Mouse (Mus musculus): ENCODE measurements around the gene Hdac8. TPM values are rescaled to one million over a fixed set of nuclear protein-coding genes. Genes with fewer than 3 reads are reported as not detected.

Gene Hdac8
- polyA plus RNA-seq, 1 experiment from 2014 or later: 7.0 TPM

- no peak overlapping the region for H3K4me2 ChIP-seq (replicated peaks)
- H3K4me3 ChIP-seq: no peak overlapping the region
- no peaks in the 10 kb centered on the region for H3K9me3 ChIP-seq
- H3K4me1 ChIP-seq: no peaks in the 10 kb centered on the region
- H3K36me3 ChIP-seq: no peaks in the 10 kb centered on the region
- no peak overlapping the region for H3K9ac ChIP-seq
- no peak for ATAC-seq (ENCODE audit: low FRiP score, low read depth)
- WGBS: 65% methylated on average over 4 of the region's 4 CpGs
- H3K27me3 ChIP-seq (replicated peaks): no peaks in the 10 kb centered on the region; the same call in 1 of the 2 replicates
- H3K27ac ChIP-seq: no peak overlapping the region
Observed at GRCm38 (mm10) chrX:102416386-102416785, 88.8 kb downstream of the Hdac8 start.

- no peaks in the 10 kb centered on the region for H3K4me1 ChIP-seq
- WGBS: 65% methylated on average over 3 of the region's 3 CpGs
- H3K4me3 ChIP-seq: no peak overlapping the region
- H3K4me2 ChIP-seq (replicated peaks): no peak overlapping the region
- ATAC-seq (ENCODE audit: low FRiP score, low read depth): no peak
- H3K27ac ChIP-seq: no peak overlapping the region
- no peaks in the 10 kb centered on the region for H3K36me3 ChIP-seq
- no peak overlapping the region for H3K9ac ChIP-seq
- H3K9me3 ChIP-seq: no peaks in the 10 kb centered on the region
- H3K27me3 ChIP-seq (replicated peaks): no peaks in the 10 kb centered on the region; the same call in 1 of the 2 replicates
Observed at GRCm38 (mm10) chrX:102384765-102385164, 120.4 kb downstream of the Hdac8 start.

DNA sequence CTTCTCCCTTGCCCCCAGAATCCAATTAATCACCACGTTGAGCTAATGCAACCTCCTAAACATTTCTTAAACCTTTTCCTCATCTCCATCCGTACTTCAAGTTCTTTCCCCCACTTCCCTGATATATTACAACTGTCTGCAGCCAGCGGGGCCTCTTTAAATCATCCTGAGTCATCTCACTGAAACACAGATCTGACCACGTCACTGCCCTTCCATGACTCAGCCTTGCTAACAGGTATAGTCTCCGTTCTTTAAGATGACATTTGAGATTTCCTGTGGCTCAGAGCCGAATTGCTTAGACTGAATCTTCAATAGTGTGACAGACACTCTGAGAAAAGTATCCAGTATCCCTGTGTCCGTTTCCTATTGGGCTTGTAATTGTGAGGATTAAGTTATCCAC, 122.0 kb downstream of the Hdac8 start:
- Histone ChIP-seq H3K4me3 (no peak overlapping the region), H3K4me1 (no peaks in the 10 kb centered on the region), H3K4me2 (replicated peaks) (no peak overlapping the region), H3K9ac (no peak overlapping the region), H3K27ac (no peak overlapping the region), H3K9me3 (no peaks in the 10 kb centered on the region), H3K36me3 (no peaks in the 10 kb centered on the region), H3K27me3 (replicated peaks) (no peaks in the 10 kb centered on the region; the same call in 1 of the 2 replicates)
- 76% methylated on average over 7 of the region's 7 CpGs for WGBS
- no peak for ATAC-seq (ENCODE audit: low FRiP score, low read depth)

- Histone ChIP-seq H3K4me1 (no peaks in the 10 kb centered on the region), H3K9ac (no peak overlapping the region), H3K4me2 (replicated peaks) (no peak overlapping the region), H3K27me3 (replicated peaks) (no peaks in the 10 kb centered on the region), H3K9me3 (no peaks in the 10 kb centered on the region), H3K36me3 (no peaks in the 10 kb centered on the region), H3K4me3 (no peak overlapping the region), H3K27ac (no peak overlapping the region)
- no peak for ATAC-seq (ENCODE audit: low FRiP score, low read depth)
- 78% methylated on average over 3 of the region's 3 CpGs for WGBS
Observed at GRCm38 (mm10) chrX:102366510-102366909, 138.6 kb downstream of the Hdac8 start.

DNA sequence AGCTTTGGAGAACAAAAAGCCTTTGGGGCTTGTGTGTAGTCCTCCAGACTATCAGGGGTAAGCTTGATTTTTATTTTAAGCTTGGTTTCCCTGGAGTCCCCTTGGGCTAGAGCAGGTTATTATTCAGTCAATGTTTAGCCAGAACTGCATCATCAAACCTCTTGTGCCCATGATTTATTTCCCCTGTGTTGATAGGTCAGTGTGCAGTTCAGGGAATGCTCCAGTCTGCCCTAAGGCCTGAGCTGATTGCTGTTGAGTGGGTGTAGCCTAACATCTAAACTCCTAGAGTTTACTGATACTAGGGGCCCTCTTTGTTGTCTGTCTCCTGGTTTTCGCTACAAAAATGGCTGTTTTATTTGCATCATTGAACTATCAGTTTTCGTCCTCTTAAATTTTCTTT, 142.9 kb downstream of the Hdac8 start:
- 78% methylated on average over 2 of the region's 2 CpGs for WGBS
- ATAC-seq (ENCODE audit: low FRiP score, low read depth): no peak
- Histone ChIP-seq H3K27me3 (replicated peaks) (no peaks in the 10 kb centered on the region), H3K4me2 (replicated peaks) (no peak overlapping the region), H3K9me3 (no peaks in the 10 kb centered on the region), H3K27ac (no peak overlapping the region), H3K4me3 (no peak overlapping the region), H3K9ac (no peak overlapping the region), H3K36me3 (no peaks in the 10 kb centered on the region), H3K4me1 (no peaks in the 10 kb centered on the region)

DNA sequence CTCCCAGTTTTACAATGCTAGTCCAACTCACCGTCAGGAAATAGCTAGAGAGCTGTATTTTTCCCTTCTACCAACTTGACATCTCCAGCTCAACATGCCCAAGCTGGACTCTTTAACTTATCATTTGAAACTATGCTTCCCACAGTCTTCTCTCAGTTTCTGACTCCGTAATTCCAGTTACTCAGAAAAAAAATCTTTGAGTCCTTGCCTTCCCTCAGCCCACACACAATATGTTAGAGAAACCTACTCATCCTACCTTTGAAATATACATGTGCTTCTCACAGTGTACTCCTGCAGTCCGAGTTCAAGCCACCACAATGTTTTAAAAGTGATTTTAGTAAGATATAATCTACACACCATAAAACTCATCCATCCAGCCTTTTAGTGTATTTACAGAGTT, 151.7 kb downstream of the Hdac8 start:
- no peak overlapping the region for H3K4me2 ChIP-seq (replicated peaks)
- H3K36me3 ChIP-seq: no peaks in the 10 kb centered on the region
- H3K9ac ChIP-seq: no peak overlapping the region
- no peak overlapping the region for H3K27ac ChIP-seq
- WGBS: 84% methylated on average over 3 of the region's 3 CpGs
- no peaks in the 10 kb centered on the region for H3K4me1 ChIP-seq
- no peak overlapping the region for H3K4me3 ChIP-seq
- ATAC-seq (ENCODE audit: low FRiP score, low read depth): no peak
- no peaks in the 10 kb centered on the region for H3K9me3 ChIP-seq
- H3K27me3 ChIP-seq (replicated peaks): no peaks in the 10 kb centered on the region; the same call in 1 of the 2 replicates

- no peaks in the 10 kb centered on the region for H3K4me1 ChIP-seq
- H3K27me3 ChIP-seq (replicated peaks): no peaks in the 10 kb centered on the region; the same call in 1 of the 2 replicates
- H3K4me2 ChIP-seq (replicated peaks): no peak overlapping the region
- no peak for ATAC-seq (ENCODE audit: low FRiP score, low read depth)
- no peak overlapping the region for H3K9ac ChIP-seq
- 72% methylated on average over 14 of the region's 14 CpGs for WGBS
- no peak overlapping the region for H3K4me3 ChIP-seq
- H3K36me3 ChIP-seq: no peaks in the 10 kb centered on the region
- H3K9me3 ChIP-seq: no peaks in the 10 kb centered on the region
- H3K27ac ChIP-seq: no peak overlapping the region
Observed at GRCm38 (mm10) chrX:102349843-102350731, 155.1 kb downstream of the Hdac8 start.

GRCm38 (mm10) chrX:102348886-102349486, 156.2 kb downstream of the Hdac8 start:
- H3K9ac ChIP-seq: no peak overlapping the region
- no peak for ATAC-seq (ENCODE audit: low FRiP score, low read depth)
- no peak overlapping the region for H3K27ac ChIP-seq
- no peak overlapping the region for H3K4me3 ChIP-seq
- no peak overlapping the region for H3K4me2 ChIP-seq (replicated peaks)
- H3K27me3 ChIP-seq (replicated peaks): no peaks in the 10 kb centered on the region; the same call in 1 of the 2 replicates
- H3K9me3 ChIP-seq: no peaks in the 10 kb centered on the region
- H3K36me3 ChIP-seq: no peaks in the 10 kb centered on the region
- no peaks in the 10 kb centered on the region for H3K4me1 ChIP-seq
- WGBS: 37% methylated on average over 9 of the region's 9 CpGs

DNA sequence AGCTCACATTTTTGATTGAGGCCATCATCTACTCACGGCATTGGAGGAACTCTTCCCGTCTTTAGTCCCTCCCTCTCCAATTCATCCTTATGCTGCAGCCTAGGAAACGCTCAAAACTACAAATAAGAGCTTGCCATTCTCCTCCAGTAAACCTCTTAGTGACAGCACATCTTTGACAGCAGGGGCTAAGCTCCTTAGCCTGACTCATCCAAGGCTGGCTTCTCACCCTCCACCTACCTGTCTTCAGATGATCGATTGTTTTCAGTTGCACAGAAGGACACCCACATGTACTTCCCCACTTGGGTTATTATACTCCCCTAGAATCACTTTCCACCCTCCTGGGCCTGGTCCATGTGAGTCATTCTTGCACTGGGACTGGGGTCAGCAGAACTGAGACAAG, 163.5 kb downstream of the Hdac8 start:
- Histone ChIP-seq H3K4me1 (no peaks in the 10 kb centered on the region), H3K4me3 (no peak overlapping the region), H3K9ac (no peak overlapping the region), H3K27ac (no peak overlapping the region), H3K36me3 (no peaks in the 10 kb centered on the region), H3K4me2 (replicated peaks) (no peak overlapping the region), H3K27me3 (replicated peaks) (no peaks in the 10 kb centered on the region), H3K9me3 (no peaks in the 10 kb centered on the region)
- 70% methylated on average over 4 of the region's 4 CpGs for WGBS
- no peak for ATAC-seq (ENCODE audit: low FRiP score, low read depth)

- H3K9me3 ChIP-seq: no peaks in the 10 kb centered on the region
- H3K4me1 ChIP-seq: no peaks in the 10 kb centered on the region
- H3K4me2 ChIP-seq (replicated peaks): no peak overlapping the region
- no peak for ATAC-seq (ENCODE audit: low FRiP score, low read depth)
- H3K27me3 ChIP-seq (replicated peaks): no peaks in the 10 kb centered on the region
- no peak overlapping the region for H3K4me3 ChIP-seq
- WGBS: 49% methylated on average over 8 of the region's 8 CpGs
- no peaks in the 10 kb centered on the region for H3K36me3 ChIP-seq
- H3K9ac ChIP-seq: no peak overlapping the region
- H3K27ac ChIP-seq: no peak overlapping the region
Observed at GRCm38 (mm10) chrX:102339396-102340155, 165.6 kb downstream of the Hdac8 start.

- Histone ChIP-seq H3K4me2 (replicated peaks) (no peak overlapping the region), H3K27me3 (replicated peaks) (peaks cover 8% of the 10 kb centered on the region; the same call in 1 of the 2 replicates), H3K27ac (no peak overlapping the region), H3K9ac (no peak overlapping the region), H3K36me3 (no peaks in the 10 kb centered on the region), H3K4me1 (no peaks in the 10 kb centered on the region), H3K4me3 (no peak overlapping the region), H3K9me3 (no peaks in the 10 kb centered on the region)
- ATAC-seq (ENCODE audit: low FRiP score, low read depth): no peak
- 46% methylated on average over 3 of the region's 3 CpGs for WGBS
Observed at GRCm38 (mm10) chrX:102319696-102320095, 185.5 kb downstream of the Hdac8 start.

GRCm38 (mm10) chrX:102319252-102319651, 185.9 kb downstream of the Hdac8 start:
- no peak overlapping the region for H3K4me2 ChIP-seq (replicated peaks)
- ATAC-seq (ENCODE audit: low FRiP score, low read depth): no peak
- H3K4me1 ChIP-seq: no peaks in the 10 kb centered on the region
- no peak overlapping the region for H3K9ac ChIP-seq
- peaks cover 8% of the 10 kb centered on the region; the same call in 1 of the 2 replicates for H3K27me3 ChIP-seq (replicated peaks)
- no peaks in the 10 kb centered on the region for H3K36me3 ChIP-seq
- no peak overlapping the region for H3K27ac ChIP-seq
- no peaks in the 10 kb centered on the region for H3K9me3 ChIP-seq
- H3K4me3 ChIP-seq: no peak overlapping the region
